Mouse (Mus musculus): ENCODE data around the gene Igsf9. TPM values are rescaled to one million over a fixed set of nuclear protein-coding genes. Genes with fewer than 3 reads are reported as not detected.

Gene Igsf9
- polyA plus RNA-seq, 1 experiment from 2014 or later, result 45.7 TPM

GRCm38 (mm10) chr1:172513525-172514212 lies 32.1 kb downstream of the Igsf9 start:
- 74% methylated on average over 17 of the region's 17 CpGs for WGBS
- H3K4me3 ChIP-seq, result no peak overlapping the region
- no peaks in the 10 kb centered on the region for H3K27me3 ChIP-seq
- no peaks in the 10 kb centered on the region for H3K36me3 ChIP-seq
- H3K4me2 ChIP-seq, result no peak overlapping the region
- no peaks in the 10 kb centered on the region for H3K9me3 ChIP-seq
- H3K9ac ChIP-seq, result no peak overlapping the region
- peaks cover 12% of the 10 kb centered on the region for H3K4me1 ChIP-seq (replicated peaks)
- H3K27ac ChIP-seq (replicated peaks), result 0 out of 2 replicates have a peak overlapping the region, but pooled peaks have one; percentile 9
- ATAC-seq (ENCODE audit: low FRiP score, low read depth), result no peak

DNA sequence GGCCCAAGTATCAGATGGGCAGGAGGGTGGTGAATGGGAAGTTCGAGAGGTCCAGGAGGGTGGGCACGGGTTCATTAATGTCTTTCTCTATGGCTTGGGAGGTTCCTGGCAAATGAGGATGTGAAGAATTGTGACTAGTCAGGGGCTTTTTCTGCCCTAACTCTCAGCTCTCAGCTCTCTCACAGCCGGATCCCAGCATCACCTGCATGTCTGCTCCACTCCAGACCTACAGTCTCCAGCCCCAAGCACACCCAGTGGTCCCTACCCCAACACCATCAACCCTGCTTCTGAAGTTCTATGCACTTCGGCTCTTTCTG lies 32.6 kb downstream of the Igsf9 start:
- Histone ChIP-seq H3K9ac (no peak overlapping the region), H3K4me1 (replicated peaks) (peaks cover 12% of the 10 kb centered on the region), H3K4me3 (no peak overlapping the region), H3K36me3 (no peaks in the 10 kb centered on the region), H3K9me3 (no peaks in the 10 kb centered on the region), H3K4me2 (no peak overlapping the region), H3K27me3 (no peaks in the 10 kb centered on the region), H3K27ac (replicated peaks) (0 out of 2 replicates have a peak overlapping the region, but pooled peaks have one; percentile 9)
- no peak for ATAC-seq (ENCODE audit: low FRiP score, low read depth)
- 78% methylated on average over 4 of the region's 4 CpGs for WGBS

GRCm38 (mm10) chr1:172514551-172515268 lies 33.1 kb downstream of the Igsf9 start:
- Histone ChIP-seq H3K27me3 (no peaks in the 10 kb centered on the region), H3K27ac (replicated peaks) (0 out of 2 replicates have a peak overlapping the region, but pooled peaks have one; percentile 9), H3K4me1 (replicated peaks) (peaks cover 12% of the 10 kb centered on the region), H3K36me3 (no peaks in the 10 kb centered on the region), H3K9me3 (no peaks in the 10 kb centered on the region), H3K9ac (no peak overlapping the region), H3K4me2 (no peak overlapping the region), H3K4me3 (no peak overlapping the region)
- ATAC-seq (ENCODE audit: low FRiP score, low read depth), result no peak
- 78% methylated on average over 7 of the region's 7 CpGs for WGBS

GRCm38 (mm10) chr1:172515396-172515795 lies 33.8 kb downstream of the Igsf9 start:
- WGBS, result 69% methylated on average over 1 of the region's 1 CpGs
- H3K4me2 ChIP-seq, result no peak overlapping the region
- no peak for ATAC-seq (ENCODE audit: low FRiP score, low read depth)
- peaks cover 16% of the 10 kb centered on the region for H3K4me1 ChIP-seq (replicated peaks)
- H3K27me3 ChIP-seq, result no peaks in the 10 kb centered on the region
- H3K4me3 ChIP-seq, result no peak overlapping the region
- H3K9me3 ChIP-seq, result no peaks in the 10 kb centered on the region
- no peak overlapping the region for H3K9ac ChIP-seq
- H3K27ac ChIP-seq (replicated peaks), result no peak overlapping the region
- H3K36me3 ChIP-seq, result no peaks in the 10 kb centered on the region

DNA sequence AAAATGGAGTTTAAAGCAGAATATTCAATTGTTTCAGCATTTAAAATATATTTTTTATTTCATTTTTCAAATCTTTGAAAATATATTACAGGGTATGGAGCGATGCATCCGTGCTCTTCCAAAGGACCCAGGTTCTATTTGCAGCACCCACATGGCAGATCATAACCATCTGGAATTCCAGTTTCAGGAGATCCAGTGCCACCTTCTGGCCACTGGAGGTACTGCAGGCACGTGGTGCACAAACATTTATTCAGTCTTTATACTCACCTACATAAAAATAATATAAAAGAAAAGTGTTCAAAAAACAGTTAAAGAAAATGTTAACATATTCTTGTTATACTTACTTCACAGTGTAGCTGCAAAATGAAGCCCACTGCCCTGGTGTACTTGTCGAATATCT lies 36.4 kb downstream of the Igsf9 start:
- 78% methylated on average over 4 of the region's 4 CpGs for WGBS
- ATAC-seq (ENCODE audit: low FRiP score, low read depth), result no peak
- H3K4me3 ChIP-seq, result no peak overlapping the region
- no peaks in the 10 kb centered on the region for H3K9me3 ChIP-seq
- H3K9ac ChIP-seq, result no peak overlapping the region
- H3K4me1 ChIP-seq (replicated peaks), result peaks cover 21% of the 10 kb centered on the region
- H3K27ac ChIP-seq (replicated peaks), result no peak overlapping the region
- H3K27me3 ChIP-seq, result no peaks in the 10 kb centered on the region
- no peaks in the 10 kb centered on the region for H3K36me3 ChIP-seq
- no peak overlapping the region for H3K4me2 ChIP-seq

- Histone ChIP-seq H3K4me3 (no peak overlapping the region), H3K36me3 (no peaks in the 10 kb centered on the region), H3K4me2 (no peak overlapping the region), H3K9me3 (no peaks in the 10 kb centered on the region), H3K27me3 (no peaks in the 10 kb centered on the region), H3K27ac (replicated peaks) (no peak overlapping the region), H3K4me1 (replicated peaks) (peaks cover 14% of the 10 kb centered on the region), H3K9ac (no peak overlapping the region)
- 80% methylated on average over 6 of the region's 6 CpGs for WGBS
- no peak for ATAC-seq (ENCODE audit: low FRiP score, low read depth)
Observed at GRCm38 (mm10) chr1:172519644-172520043, 38.1 kb downstream of the Igsf9 start.

DNA sequence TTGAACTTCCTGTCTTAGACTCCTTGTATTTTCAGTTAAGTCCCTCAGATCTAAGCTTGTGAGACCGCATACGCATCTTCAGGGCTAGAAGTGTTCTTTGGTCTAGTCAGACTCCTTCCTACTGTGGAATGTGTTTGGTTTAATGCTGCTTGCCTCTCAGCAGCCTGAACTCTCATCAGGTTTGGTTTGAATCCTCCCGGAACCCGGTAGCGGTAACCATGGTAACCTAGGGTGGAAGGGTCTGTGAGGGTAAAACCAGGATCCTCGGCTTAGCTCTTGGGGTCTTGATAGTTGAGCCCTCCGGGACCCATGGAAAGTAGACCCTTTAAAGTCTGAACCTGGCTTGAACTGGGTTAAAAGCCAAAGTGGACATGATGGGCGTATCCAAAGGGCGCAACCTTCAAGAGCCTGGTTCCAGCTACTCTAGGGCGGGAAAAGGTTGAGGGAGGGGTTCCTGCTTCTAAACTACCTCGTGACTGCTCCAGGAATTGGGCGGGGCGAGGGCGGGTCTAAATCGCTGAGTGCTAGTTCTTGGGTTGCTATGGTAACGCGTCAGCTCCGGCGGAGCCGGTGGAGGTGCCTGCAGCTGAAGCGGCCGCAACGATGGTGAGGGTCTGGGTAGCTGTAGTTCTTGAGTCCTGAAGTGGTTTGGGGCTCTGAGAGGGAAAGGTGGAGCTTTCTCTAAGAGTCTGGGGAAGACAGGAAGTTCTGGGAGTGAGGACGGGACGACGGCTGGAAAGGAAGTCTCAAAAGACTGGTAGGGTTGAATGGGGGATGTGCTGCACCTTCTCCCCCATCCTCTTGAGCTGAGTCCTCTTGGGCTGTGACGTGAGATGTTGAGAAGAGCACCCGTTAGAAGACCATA lies 39.2 kb downstream of the Igsf9 start, which contains the start of gene Cfap45:
Gene Cfap45, plus strand, starts transcription at position 226 of the 865 bp plus-strand sequence.
- WGBS, result 5% methylated on average over 28 of the region's 28 CpGs
- H3K27me3 ChIP-seq, result no peaks in the 10 kb centered on the region

DNA sequence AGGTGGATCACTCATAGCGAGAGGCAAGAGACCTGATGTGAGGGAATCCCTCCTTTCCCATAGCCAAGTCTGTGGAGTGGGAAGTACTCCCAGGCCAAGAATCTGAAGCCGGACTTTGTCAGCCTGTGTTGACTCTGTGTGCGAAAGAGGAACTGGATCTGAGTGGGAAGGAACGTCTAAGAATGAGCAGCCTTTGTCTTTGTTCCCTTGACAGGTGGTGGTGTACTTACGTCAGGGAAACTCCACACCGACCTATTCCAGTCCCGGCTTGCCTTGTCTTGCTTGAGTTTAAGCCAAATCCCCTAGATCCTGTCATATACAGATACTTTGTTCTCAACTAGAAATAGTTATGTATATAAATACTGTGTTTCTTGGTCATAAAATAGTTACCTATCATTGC lies 40.9 kb downstream of the Igsf9 start:
- H3K4me2 ChIP-seq, result no peak overlapping the region
- ATAC-seq (ENCODE audit: low FRiP score, low read depth), result no peak
- H3K9me3 ChIP-seq, result no peaks in the 10 kb centered on the region
- no peak overlapping the region for H3K4me3 ChIP-seq
- peaks cover 20% of the 10 kb centered on the region for H3K4me1 ChIP-seq (replicated peaks)
- no peaks in the 10 kb centered on the region for H3K27me3 ChIP-seq
- no peak overlapping the region for H3K9ac ChIP-seq
- no peaks in the 10 kb centered on the region for H3K36me3 ChIP-seq
- H3K27ac ChIP-seq (replicated peaks), result no peak overlapping the region
- 72% methylated on average over 7 of the region's 7 CpGs for WGBS

More for the DNA sequence above, 39.2 kb downstream of the Igsf9 start, which contains the start of gene Cfap45:
- H3K36me3 ChIP-seq, result no peaks in the 10 kb centered on the region
- H3K4me2 ChIP-seq, result peak within 1 kb of the TSS; percentile 78
- H3K4me3 ChIP-seq, result peak within 1 kb of the TSS; percentile 44
- H3K9ac ChIP-seq, result 0 out of 2 replicates have a peak within 1 kb of the TSS, but pooled peaks have one; percentile 6
- ATAC-seq (ENCODE audit: low FRiP score, low read depth), result peak; percentile 91
- no peaks in the 10 kb centered on the region for H3K9me3 ChIP-seq
- peaks cover 20% of the 10 kb centered on the region for H3K4me1 ChIP-seq (replicated peaks)
- H3K27ac ChIP-seq (replicated peaks), result peak within 1 kb of the TSS; percentile 47; the same call in 1 of the 2 replicates

DNA sequence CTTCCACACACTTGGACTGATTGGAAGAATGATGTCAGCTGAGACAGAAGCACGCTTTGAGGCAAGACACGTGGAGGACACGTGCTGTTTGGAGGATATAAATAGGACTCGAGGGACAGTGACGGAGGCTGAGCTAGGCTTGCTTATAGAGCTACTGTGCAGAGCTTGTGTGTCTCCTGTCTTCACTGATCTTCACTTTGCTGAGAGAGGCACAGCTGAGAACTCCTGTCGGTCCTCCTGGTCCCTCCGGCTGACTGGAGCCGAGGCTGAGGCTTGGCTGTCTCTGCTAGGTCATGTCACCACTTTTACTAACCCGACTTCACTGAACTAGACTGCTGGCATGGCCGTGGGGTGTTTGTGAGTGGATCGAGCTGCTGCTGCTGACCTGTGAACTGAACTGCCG lies 42.1 kb downstream of the Igsf9 start:
- no peak overlapping the region for H3K4me3 ChIP-seq
- H3K4me1 ChIP-seq (replicated peaks), result peaks cover 20% of the 10 kb centered on the region
- H3K27ac ChIP-seq (replicated peaks), result no peak overlapping the region
- H3K27me3 ChIP-seq, result no peaks in the 10 kb centered on the region
- H3K9me3 ChIP-seq, result no peaks in the 10 kb centered on the region
- H3K9ac ChIP-seq, result no peak overlapping the region
- ATAC-seq (ENCODE audit: low FRiP score, low read depth), result no peak
- WGBS, result 63% methylated on average over 12 of the region's 12 CpGs
- no peaks in the 10 kb centered on the region for H3K36me3 ChIP-seq
- no peak overlapping the region for H3K4me2 ChIP-seq

DNA sequence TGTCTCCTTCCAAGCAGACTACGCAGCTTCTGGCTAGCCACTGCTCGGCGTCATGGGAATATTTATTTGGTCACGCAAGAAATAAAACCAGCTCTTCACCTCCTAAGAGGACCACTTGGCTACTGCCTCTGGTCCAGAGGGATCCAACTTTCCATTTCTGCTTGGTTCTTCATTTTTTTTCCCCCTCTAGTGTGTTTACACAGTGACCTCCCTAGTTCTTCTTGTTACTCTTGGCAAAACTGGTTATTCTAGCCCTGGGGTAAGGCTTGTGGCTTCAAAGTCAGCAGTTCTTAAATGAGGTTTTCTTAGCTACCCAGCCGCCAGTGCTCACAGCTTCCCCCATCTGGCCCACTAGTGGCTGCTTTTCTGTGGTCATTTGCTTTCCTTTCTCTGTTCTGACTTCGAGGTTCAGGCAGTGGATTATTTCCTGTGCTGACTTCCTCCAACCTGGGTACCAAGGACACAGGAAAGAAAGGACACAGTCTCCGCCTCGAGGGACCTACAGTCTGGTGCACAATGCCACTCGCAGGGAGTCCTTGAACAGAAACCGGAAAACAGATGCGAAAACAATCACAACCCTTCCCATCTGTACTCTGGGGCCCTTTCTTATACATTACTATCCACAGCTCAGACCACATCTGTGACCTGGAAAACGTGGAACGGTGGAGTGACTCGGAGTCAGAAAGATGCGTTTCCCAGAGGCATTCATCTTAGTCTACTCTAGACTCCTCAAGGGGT lies 43.6 kb downstream of the Igsf9 start:
- Histone ChIP-seq H3K36me3 (no peaks in the 10 kb centered on the region), H3K9me3 (no peaks in the 10 kb centered on the region), H3K4me1 (replicated peaks) (peaks cover 18% of the 10 kb centered on the region), H3K27me3 (no peaks in the 10 kb centered on the region), H3K9ac (no peak overlapping the region), H3K4me3 (no peak overlapping the region), H3K27ac (replicated peaks) (no peak overlapping the region), H3K4me2 (peak overlapping the region; percentile 18; the same call in 1 of the 2 replicates)
- 40% methylated on average over 15 of the region's 15 CpGs for WGBS
- ATAC-seq (ENCODE audit: low FRiP score, low read depth), result no peak

DNA sequence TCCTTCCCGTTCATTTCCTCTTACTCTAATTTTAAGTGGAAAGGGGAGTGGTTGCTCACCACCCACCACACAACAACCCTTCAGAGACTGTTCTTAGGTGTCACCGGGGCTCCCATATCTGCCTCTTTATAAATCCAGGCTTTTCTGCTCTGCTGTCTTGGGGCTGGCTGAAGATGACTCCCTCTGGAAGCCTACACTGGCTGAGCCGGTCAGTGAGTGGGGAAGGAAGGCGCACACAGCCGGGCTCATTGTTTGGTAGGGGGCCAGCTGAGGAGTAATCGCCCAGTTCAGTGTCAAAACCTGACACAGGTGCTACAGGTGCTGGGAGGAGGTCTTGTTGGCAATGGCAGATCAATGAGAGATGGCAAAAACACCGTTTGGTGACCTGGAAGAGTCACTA lies 44.4 kb downstream of the Igsf9 start:
- no peak for ATAC-seq (ENCODE audit: low FRiP score, low read depth)
- H3K4me2 ChIP-seq, result no peak overlapping the region
- H3K9ac ChIP-seq, result no peak overlapping the region
- no peak overlapping the region for H3K4me3 ChIP-seq
- 76% methylated on average over 7 of the region's 7 CpGs for WGBS
- H3K9me3 ChIP-seq, result no peaks in the 10 kb centered on the region
- no peak overlapping the region for H3K27ac ChIP-seq (replicated peaks)
- peaks cover 15% of the 10 kb centered on the region for H3K4me1 ChIP-seq (replicated peaks)
- no peaks in the 10 kb centered on the region for H3K27me3 ChIP-seq
- H3K36me3 ChIP-seq, result no peaks in the 10 kb centered on the region

All from hindbrain, embryonic 15.5 days (tissue).